Mouse (Mus musculus) heart, adult 2 months (tissue): Measurements from ENCODE around the gene Ooep. TPM values are rescaled to one million over a fixed set of nuclear protein-coding genes. Genes with fewer than 3 reads are reported as not detected.

Experiments used
- DNase-seq, 2 experiments: peaks; one replicate each; pipeline ENCODE4 v3.0.0; 2021
- H3K27ac ChIP-seq: fragments of 200-600 bp; 2 replicates; pipeline ENCODE4 v1.8.1; 2022
- H3K27me3 ChIP-seq: fragments of 200-500 bp; 2 replicates; pipeline ENCODE4 v1.6.1; 2012; ENCODE audit warnings: mild to moderate bottlenecking, low read length, inconsistent platforms, mixed read lengths; ENCODE audit not compliant: control insufficient read depth, insufficient read depth
- H3K36me3 ChIP-seq: fragments of 200-500 bp; 2 replicates; pipeline ENCODE4 v1.6.1; 2012; ENCODE audit warnings: low read length, inconsistent platforms; ENCODE audit not compliant: control insufficient read depth, insufficient read depth
- H3K4me1 ChIP-seq: fragments of 200-500 bp; 2 replicates; pipeline ENCODE4 v1.6.1; 2011; ENCODE audit warnings: low read length; ENCODE audit not compliant: control insufficient read depth, insufficient read depth
- H3K4me3 ChIP-seq: fragments of 200-600 bp; 2 replicates; pipeline ENCODE4 v1.8.1; 2022
- H3K79me2 ChIP-seq: fragments of 200-500 bp; replicated peaks from 2 replicates; pipeline ENCODE4 v1.6.1; 2012; ENCODE audit warnings: mild to moderate bottlenecking, inconsistent platforms, low read length, moderate library complexity, mixed read lengths; ENCODE audit not compliant: control insufficient read depth, insufficient read depth
- H3K9ac ChIP-seq: fragments of 200-500 bp; 2 replicates; pipeline ENCODE4 v1.6.1; 2012; ENCODE audit warnings: low read depth, mild to moderate bottlenecking, control low read depth, inconsistent platforms, low read length, mixed read lengths
- CTCF ChIP-seq: fragments of 200-600 bp; IDR thresholded peaks from 2 replicates; pipeline ENCODE4 v1.8.1; 2022; ENCODE audit warnings: antibody characterized with exemption, mild to moderate bottlenecking, moderate library complexity
- EP300 ChIP-seq: fragments of 200-500 bp; IDR thresholded peaks from 2 replicates; pipeline ENCODE4 v1.6.1; 2011; ENCODE audit warnings: low read depth, low read length, control low read depth; ENCODE audit not compliant: insufficient read depth
- POLR2A ChIP-seq: fragments of 200-500 bp; IDR thresholded peaks from 2 replicates; pipeline ENCODE4 v1.6.1; 2011; ENCODE audit warnings: mild to moderate bottlenecking, low read depth, low read length, control low read depth; ENCODE audit not compliant: insufficient read depth
- WGBS: fragments of 180-500 bp; shearing (Covaris S2); methylation state at CpG from one replicate; pipeline ENCODE4 v1.1.7; 2018; 5-methylcytosine and 5-hydroxymethylcytosine counted together
- intact Hi-C: fragments of 180-260 bp; cut with DNase I; formaldehyde crosslinking; loops from one replicate; pipeline ENCODE4 v1.15.1; 2025
- polyA plus RNA-seq: library from polyadenylated mRNA; depleted of rRNA; stranded (reverse); fragments of >200 nt; gene quantifications from 2 replicates; pipeline ENCODE4 v1.2.3, GENCODE M21; 2012
- total RNA-seq, 2 experiments: library from RNA; stranded (reverse); gene quantifications; 2 replicates each; pipeline ENCODE4 v1.2.3; 2021

Gene Ooep
- total and polyA plus RNA-seq, 3 experiments = not detected

GRCm38 (mm10) chr9:78395630-78396351 is 17.3 kb upstream of the Ooep start, which contains the start of gene Ddx43:
Gene Ddx43 (plus strand): TSS chr9:78395777.
- no peak for TF ChIP-seq EP300
- TF ChIP-seq CTCF = no peak
- TF ChIP-seq POLR2A = no peak
- DNase-seq = peak; percentile 30 to 33
- no peak within 1 kb of the TSS for H3K9ac ChIP-seq
- no peak within 1 kb of the TSS for H3K27ac ChIP-seq
- H3K4me3 ChIP-seq = peak within 1 kb of the TSS; percentile 5; the same call in 1 of the 2 replicates
- intact Hi-C loops = no loop called here
- H3K79me2 ChIP-seq = no peaks in the 10 kb centered on the region
- no peaks in the 10 kb centered on the region for H3K36me3 ChIP-seq
- H3K27me3 ChIP-seq = peaks cover 16% of the 10 kb centered on the region
- no peaks in the 10 kb centered on the region for H3K4me1 ChIP-seq
- WGBS = 2% methylated on average over 93 of the region's 93 CpGs

- no peak for DNase-seq
These were observed 16.7 kb upstream of the Ooep start for GRCm38 (mm10) chr9:78395244-78395629.

GRCm38 (mm10) chr9:78394602-78395001 is 16.1 kb upstream of the Ooep start:
- DNase-seq = no peak
- Histone ChIP-seq H3K79me2 (no peaks in the 10 kb centered on the region), H3K4me3 (no peak overlapping the region), H3K4me1 (no peaks in the 10 kb centered on the region), H3K36me3 (no peaks in the 10 kb centered on the region), H3K9ac (no peak overlapping the region), H3K27me3 (peaks cover 18% of the 10 kb centered on the region), H3K27ac (no peak overlapping the region)
- 61% methylated on average over 7 of the region's 7 CpGs for WGBS
- no peak for TF ChIP-seq CTCF
- no peak for TF ChIP-seq POLR2A
- TF ChIP-seq EP300 = no peak
- intact Hi-C loops = no loop called here

More at GRCm38 (mm10) chr9:78395244-78395629, 16.7 kb upstream of the Ooep start:
- peaks cover 16% of the 10 kb centered on the region for H3K27me3 ChIP-seq
- no peak overlapping the region for H3K4me3 ChIP-seq
- intact Hi-C loops = no loop called here
- no peak overlapping the region for H3K27ac ChIP-seq
- no peaks in the 10 kb centered on the region for H3K79me2 ChIP-seq
- H3K36me3 ChIP-seq = no peaks in the 10 kb centered on the region
- TF ChIP-seq POLR2A = no peak
- TF ChIP-seq CTCF = no peak
- no peak for TF ChIP-seq EP300
- H3K9ac ChIP-seq = no peak overlapping the region
- no peaks in the 10 kb centered on the region for H3K4me1 ChIP-seq
- WGBS = 32% methylated on average over 11 of the region's 11 CpGs

GRCm38 (mm10) chr9:78393741-78394140 is 15.2 kb upstream of the Ooep start:
- H3K36me3 ChIP-seq = no peaks in the 10 kb centered on the region

GRCm38 (mm10) chr9:78389981-78390380 is 11.5 kb upstream of the Ooep start:
- no peaks in the 10 kb centered on the region for H3K4me1 ChIP-seq
- DNase-seq = no peak
- no peak overlapping the region for H3K4me3 ChIP-seq
- H3K9ac ChIP-seq = no peak overlapping the region
- no peaks in the 10 kb centered on the region for H3K79me2 ChIP-seq
- intact Hi-C loops = no loop called here
- H3K27me3 ChIP-seq = peaks cover 9% of the 10 kb centered on the region
- no peak overlapping the region for H3K27ac ChIP-seq
- TF ChIP-seq CTCF = no peak
- TF ChIP-seq EP300 = no peak
- TF ChIP-seq POLR2A = no peak
- H3K36me3 ChIP-seq = no peaks in the 10 kb centered on the region
- WGBS = 34% methylated on average over 5 of the region's 5 CpGs

More at GRCm38 (mm10) chr9:78393741-78394140, 15.2 kb upstream of the Ooep start:
- Histone ChIP-seq H3K27ac (no peak overlapping the region), H3K27me3 (peaks cover 18% of the 10 kb centered on the region), H3K4me3 (no peak overlapping the region), H3K9ac (no peak overlapping the region), H3K79me2 (no peaks in the 10 kb centered on the region), H3K4me1 (no peaks in the 10 kb centered on the region)
- intact Hi-C loops = no loop called here
- TF ChIP-seq EP300 (no peak), CTCF (no peak), POLR2A (no peak)
- 86% methylated on average over 10 of the region's 10 CpGs for WGBS
- no peak for DNase-seq

GRCm38 (mm10) chr9:78386947-78387346 is 8.4 kb upstream of the Ooep start:
- no peak overlapping the region for H3K4me3 ChIP-seq
- no peak overlapping the region for H3K9ac ChIP-seq
- H3K79me2 ChIP-seq = no peaks in the 10 kb centered on the region
- H3K4me1 ChIP-seq = no peaks in the 10 kb centered on the region
- intact Hi-C loops = no loop called here
- 83% methylated on average over 7 of the region's 7 CpGs for WGBS
- no peaks in the 10 kb centered on the region for H3K36me3 ChIP-seq
- DNase-seq = no peak
- no peak for TF ChIP-seq POLR2A
- TF ChIP-seq CTCF = no peak
- TF ChIP-seq EP300 = no peak
- H3K27me3 ChIP-seq = peaks cover 2% of the 10 kb centered on the region; the same call in 1 of the 2 replicates
- no peak overlapping the region for H3K27ac ChIP-seq
